Mouse (Mus musculus) layer of hippocampus, adult 6 months (tissue): ENCODE results near the gene Abhd11. TPM values are rescaled to one million over a fixed set of nuclear protein-coding genes. Genes with fewer than 3 reads are reported as not detected.

Source experiments
- long read RNA-seq, 2 experiments: library from polyadenylated mRNA; unstranded; transcript quantifications; one replicate each; pipeline ENCODE4 v2.0.0; 2019 to 2020
- polyA plus RNA-seq: library from polyadenylated mRNA; unstranded; fragments of <200 nt; fragmentation: Nextera tagmentation; gene quantifications from 2 replicates; pipeline ENCODE4 v1.2.3, GENCODE M21; 2021

Abhd11 gene
- 42.2 and 48.0 TPM in 2 replicates for polyA plus RNA-seq
- long read RNA-seq, experiment 1, transcript Abhd11-201 (6 exons, 1,493 nt), result major isoform, 21 of 44 reads
- long read RNA-seq, experiment 1, transcript Abhd11-206 (5 exons, 1,473 nt), result minor isoform, 19 of 44 reads
- long read RNA-seq, experiment 1, partial matches to known transcripts, result 2 of 44 reads
- long read RNA-seq, experiment 1, other reads (novel, unspliced or antisense), result 0 of 44 reads
- long read RNA-seq, experiment 2, transcript Abhd11-206 (5 exons, 1,473 nt), result minor isoform, 21 of 48 reads
- long read RNA-seq, experiment 2, transcript Abhd11-201 (6 exons, 1,493 nt), result major isoform, 25 of 48 reads
- long read RNA-seq, experiment 2, partial matches to known transcripts, result 1 of 48 reads
- long read RNA-seq, experiment 2, other reads (novel, unspliced or antisense), result 1 of 48 reads

DNA sequence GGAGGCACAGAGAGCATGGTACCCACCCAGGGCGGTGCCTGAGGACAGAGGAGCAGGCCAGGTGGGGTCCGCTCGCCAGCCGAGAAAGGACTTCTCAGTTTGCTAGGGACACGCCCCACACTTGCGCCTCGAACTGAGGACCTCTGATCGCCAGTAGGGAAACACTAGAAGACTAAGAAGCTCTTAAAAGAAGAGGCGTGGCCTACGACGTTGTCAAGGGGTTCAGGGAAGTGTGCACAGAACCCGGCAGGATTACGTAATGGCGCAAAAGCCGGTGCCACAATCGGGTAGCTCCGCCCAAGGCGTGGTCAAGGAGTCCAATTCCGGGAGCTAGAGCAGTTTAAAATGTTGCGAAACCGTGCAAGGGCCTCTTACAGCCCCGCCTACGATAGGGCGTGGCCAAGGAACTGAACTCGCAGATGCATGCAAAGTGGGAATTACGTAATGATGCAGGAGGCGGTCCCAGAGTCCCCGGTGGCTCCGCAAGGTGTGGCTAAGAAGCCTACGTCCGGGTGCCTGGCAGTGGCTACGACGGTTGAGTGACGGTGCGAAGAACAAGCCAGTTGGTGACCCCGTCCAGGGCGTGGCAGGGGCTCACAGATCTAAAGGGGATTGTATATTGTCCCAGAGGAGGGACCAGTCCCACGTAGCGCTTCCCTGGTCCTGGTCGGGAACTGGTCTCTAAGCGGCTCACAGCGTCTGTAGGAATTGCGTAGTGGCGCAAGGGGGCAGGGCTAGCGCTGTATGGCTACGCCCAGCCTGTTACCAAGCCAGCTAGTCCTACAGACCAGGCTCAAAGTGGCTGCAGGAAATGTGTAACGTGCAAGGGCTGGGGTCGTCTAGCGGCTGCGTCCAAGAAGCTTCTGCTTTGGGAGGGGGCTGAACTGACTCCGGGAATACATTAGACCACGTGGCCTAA lies at the start of gene Abhd11:
TSS of gene Abhd11 (plus strand) at position 482 of the 919 bp plus-strand sequence.

DNA sequence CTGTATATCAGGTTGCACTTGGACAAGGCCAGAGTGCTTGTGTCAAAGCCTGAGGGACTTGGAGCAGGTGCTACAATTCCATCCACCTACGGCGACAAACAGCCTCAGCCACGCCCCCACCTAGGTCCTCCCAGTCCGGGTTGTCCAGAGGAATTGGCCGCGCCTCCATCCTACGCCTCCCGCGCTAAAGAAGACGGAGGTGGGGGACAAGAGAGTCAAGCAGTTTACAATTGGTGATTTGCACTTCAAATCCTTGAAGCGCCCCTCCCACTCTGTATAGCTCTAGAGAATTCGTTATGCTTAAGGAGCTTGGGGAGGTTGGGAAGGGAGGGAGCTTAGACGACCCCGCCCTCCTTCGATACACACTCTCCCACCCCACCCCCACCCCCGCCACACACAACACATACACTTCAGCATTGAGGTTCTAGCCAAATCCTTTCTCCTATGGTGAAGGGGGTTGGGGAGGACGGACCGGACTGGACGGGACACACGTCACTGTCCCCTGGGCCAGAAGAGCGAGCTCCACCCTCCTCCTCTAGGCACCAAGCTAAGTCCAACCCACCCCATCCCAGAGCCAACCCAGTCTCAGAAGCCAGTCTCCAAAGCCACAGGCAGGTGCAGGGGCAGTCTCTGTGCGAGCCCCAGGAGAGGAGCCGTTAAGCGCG lies 23.2 kb upstream of the Abhd11 start, which contains the start of gene Cldn3:
TSS of gene Cldn3 (plus strand) at position 582 of the 665 bp plus-strand sequence.

DNA sequence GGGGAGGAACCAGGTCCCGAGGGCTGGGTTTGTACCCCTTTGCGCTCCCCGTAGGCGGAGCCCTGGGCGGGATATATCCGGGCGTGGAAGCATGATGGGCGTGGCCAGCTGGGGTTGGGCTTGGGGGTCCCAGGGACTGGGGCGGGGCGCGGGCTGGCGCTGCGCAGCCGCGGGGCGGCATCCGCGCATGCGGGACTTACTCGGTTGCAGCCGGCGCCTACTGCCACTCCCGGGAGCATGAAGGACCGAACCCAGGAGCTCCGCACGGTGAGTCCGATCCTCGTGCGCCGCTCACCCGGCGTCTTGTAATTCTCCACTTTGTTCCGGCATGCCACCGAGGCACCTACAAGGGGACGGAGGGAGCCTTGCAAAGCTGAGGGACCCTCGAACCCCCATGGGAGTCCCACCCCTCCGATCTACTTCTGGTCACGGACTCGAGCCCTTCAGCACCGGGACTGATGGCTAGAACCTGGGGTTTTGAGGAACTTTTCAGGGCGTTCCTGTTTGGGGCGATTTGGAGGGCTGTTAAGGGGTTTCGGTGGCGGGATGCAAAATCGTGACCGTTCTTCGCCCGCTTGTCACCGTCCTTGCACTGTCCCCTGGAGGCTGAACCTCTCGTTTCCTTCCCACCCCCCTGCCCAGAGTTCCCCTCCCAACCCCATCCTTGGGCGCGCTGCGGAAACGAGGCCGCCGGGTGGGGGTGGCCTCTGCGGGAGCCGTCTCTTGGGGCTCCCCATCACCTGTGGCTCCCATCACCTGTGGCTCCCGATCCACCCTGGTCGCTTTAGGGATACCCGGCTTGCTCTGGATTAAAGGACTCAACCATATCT lies 14.6 kb downstream of the Abhd11 start, which contains the start of gene Stx1a:
TSS of gene Stx1a (plus strand) at position 139 of the 830 bp plus-strand sequence.

Other genes with a start within 250 kb of the Abhd11 start
- not detected in 2 replicates for gene Tmem270, start 102.4 kb upstream of the Abhd11 start, polyA plus RNA-seq
- gene Cldn13, start 93.6 kb upstream of the Abhd11 start, polyA plus RNA-seq, result not detected in 2 replicates
- 6.6 and 7.0 TPM in 2 replicates for gene Mettl27, start 76.8 kb upstream of the Abhd11 start, polyA plus RNA-seq
- not detected in 2 replicates for gene Cldn4, start 62.2 kb upstream of the Abhd11 start, polyA plus RNA-seq
- gene Cldn3, start 22.9 kb upstream of the Abhd11 start, polyA plus RNA-seq, result 1.6 and 5.9 TPM in 2 replicates
- gene Stx1a, start 14.3 kb downstream of the Abhd11 start, polyA plus RNA-seq, result 77.2 and 94.5 TPM in 2 replicates
- 71.9 and 91.8 TPM in 2 replicates for gene Dnajc30, start 55.0 kb downstream of the Abhd11 start, polyA plus RNA-seq
- 47.5 and 49.2 TPM in 2 replicates for gene Bud23, start 55.8 kb downstream of the Abhd11 start, polyA plus RNA-seq
- gene Vps37d, start 69.1 kb downstream of the Abhd11 start, polyA plus RNA-seq, result 2.4 and 3.7 TPM in 2 replicates
- gene Mlxipl, start 80.7 kb downstream of the Abhd11 start, polyA plus RNA-seq, result 0.26 and 0.29 TPM in 2 replicates
- gene Tbl2, start 140.5 kb downstream of the Abhd11 start, polyA plus RNA-seq, result 17.6 and 17.9 TPM in 2 replicates
- 78.1 and 83.6 TPM in 2 replicates for gene Bcl7b, start 159.1 kb downstream of the Abhd11 start, polyA plus RNA-seq
- 10.4 and 12.0 TPM in 2 replicates for gene Baz1b, start 178.1 kb downstream of the Abhd11 start, polyA plus RNA-seq
- 4.5 and 8.4 TPM in 2 replicates for gene Fzd9, start 242.1 kb downstream of the Abhd11 start, polyA plus RNA-seq